Mouse (Mus musculus): Measurements from ENCODE around the gene Ddah2. TPM values are rescaled to one million over a fixed set of nuclear protein-coding genes. Genes with fewer than 3 reads are reported as not detected.

Gene Ddah2
- polyA plus RNA-seq, 1 experiment from 2014 or later = 290 TPM

DNA sequence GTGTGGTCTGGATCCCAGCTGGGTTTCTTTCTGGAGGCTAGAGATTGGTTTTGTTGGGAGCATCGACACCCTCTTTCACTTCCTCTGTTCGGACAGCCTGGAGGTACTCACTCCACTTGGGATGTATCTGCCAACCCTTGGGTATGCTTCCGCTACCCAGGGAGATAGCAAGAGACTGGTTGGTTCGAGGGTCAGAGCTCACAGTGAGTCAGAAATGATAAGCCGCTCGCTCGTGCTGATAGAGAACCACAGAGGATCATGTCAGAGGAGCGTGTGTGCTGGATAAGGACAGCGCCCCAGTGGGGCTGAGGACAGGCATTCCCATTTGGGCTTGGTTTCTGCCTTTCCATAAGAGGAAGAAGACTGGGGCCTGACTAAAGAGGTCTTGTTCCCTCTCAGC, 20.9 kb downstream of the Ddah2 start:
- peak; percentile 86 for DNase-seq (ENCODE audit: low spot score)
- Histone ChIP-seq H3K27ac (peak overlapping the region; percentile 6; the same call in 1 of the 2 replicates), H3K4me3 (peak overlapping the region; percentile 37; the same call in 1 of the 2 replicates), H3K36me3 (no peaks in the 10 kb centered on the region), H3K4me1 (peaks cover 43% of the 10 kb centered on the region), H3K9me3 (no peaks in the 10 kb centered on the region), H3K27me3 (ENCODE audit: insufficient read depth, poor library complexity, severe bottlenecking) (peaks cover 11% of the 10 kb centered on the region)
- 11% methylated on average over 9 of the region's 9 CpGs for WGBS

DNA sequence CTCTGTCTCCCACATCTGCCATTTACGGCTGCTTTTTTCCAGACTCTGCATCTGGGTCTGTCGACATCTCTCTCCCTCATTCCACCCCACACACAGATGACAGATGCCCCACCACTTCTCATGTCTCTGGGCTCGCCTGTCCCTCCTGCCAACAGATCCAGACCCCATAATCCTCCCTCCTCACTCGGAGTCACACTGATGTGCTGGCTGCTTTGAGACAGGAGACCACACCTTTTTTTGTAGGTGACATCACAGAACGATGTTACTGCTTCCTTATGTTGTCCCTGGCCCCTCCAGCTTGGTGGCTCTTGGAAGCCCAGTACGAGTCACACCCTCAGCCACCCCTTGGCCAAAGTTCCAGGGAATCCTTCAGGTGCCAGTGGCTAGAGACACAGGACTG, 21.4 kb downstream of the Ddah2 start:
- 40% methylated on average over 6 of the region's 6 CpGs for WGBS
- Histone ChIP-seq H3K27ac (peak overlapping the region; percentile 6; the same call in 1 of the 2 replicates), H3K36me3 (no peaks in the 10 kb centered on the region), H3K27me3 (ENCODE audit: insufficient read depth, poor library complexity, severe bottlenecking) (peaks cover 11% of the 10 kb centered on the region), H3K9me3 (no peaks in the 10 kb centered on the region), H3K4me3 (peak overlapping the region; percentile 37; the same call in 1 of the 2 replicates), H3K4me1 (peaks cover 43% of the 10 kb centered on the region)
- no peak for DNase-seq (ENCODE audit: low spot score)

DNA sequence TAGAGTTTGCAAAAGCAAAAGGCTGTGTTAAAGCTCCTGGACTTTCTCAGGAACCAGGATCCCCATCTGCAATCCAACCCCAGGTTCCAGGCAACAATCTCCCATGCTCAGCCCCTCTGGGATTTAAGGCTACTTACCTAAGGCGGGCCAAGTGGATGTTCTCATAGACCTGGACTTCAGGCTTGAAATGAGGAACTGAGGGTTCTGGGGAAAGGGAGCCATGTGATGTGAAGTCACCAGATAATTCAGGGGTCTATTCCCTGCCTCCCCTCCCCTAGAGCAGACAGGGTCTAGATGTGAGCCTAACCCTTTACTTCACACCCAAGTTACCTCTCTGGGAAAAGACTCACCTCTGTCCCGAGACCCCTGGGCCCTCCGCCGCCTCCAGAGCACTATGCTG, 21.9 kb downstream of the Ddah2 start:
- DNase-seq (ENCODE audit: low spot score) = no peak
- Histone ChIP-seq H3K4me3 (no peak overlapping the region), H3K27ac (no peak overlapping the region), H3K27me3 (ENCODE audit: insufficient read depth, poor library complexity, severe bottlenecking) (peaks cover 11% of the 10 kb centered on the region), H3K9me3 (no peaks in the 10 kb centered on the region), H3K4me1 (peaks cover 43% of the 10 kb centered on the region), H3K36me3 (no peaks in the 10 kb centered on the region)
- WGBS = 78% methylated on average over 4 of the region's 4 CpGs

DNA sequence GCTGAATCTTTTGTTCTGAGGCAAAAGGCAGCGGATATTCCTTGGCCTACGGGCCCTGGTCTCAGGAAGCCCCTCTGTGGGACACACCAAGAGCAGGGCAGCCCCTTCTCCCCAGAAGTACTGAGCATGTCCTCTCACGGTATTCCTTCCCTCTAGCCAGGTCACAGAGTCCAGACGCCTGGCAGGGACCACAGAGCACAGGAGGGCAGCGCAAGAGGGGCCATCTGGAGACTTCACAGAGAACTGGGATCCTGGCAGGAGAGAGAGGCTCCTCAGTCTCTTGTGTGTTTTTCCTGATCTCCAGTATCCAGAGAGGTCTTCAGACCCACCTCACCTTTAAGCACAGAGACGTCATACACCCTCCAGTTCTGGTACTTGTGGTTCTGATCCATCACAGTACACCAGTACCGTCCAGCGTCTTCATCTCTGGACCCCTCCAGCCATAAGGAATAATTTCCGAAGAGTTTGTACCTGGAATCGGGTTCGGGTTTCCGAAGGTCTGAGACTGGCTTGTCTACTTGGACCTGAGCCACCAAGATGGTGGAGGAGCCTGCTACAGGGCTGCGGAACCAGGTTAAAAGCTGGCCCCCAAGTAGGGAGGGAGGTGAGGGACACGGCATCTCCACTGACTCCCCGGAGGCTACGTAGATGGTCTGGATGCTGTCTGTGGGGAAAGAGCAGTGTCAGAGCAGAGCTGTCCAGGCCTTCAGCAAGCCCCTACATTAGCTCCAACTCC, 24.2 kb downstream of the Ddah2 start:
- Histone ChIP-seq H3K4me3 (no peak overlapping the region), H3K27ac (no peak overlapping the region), H3K27me3 (ENCODE audit: insufficient read depth, poor library complexity, severe bottlenecking) (peaks cover 4% of the 10 kb centered on the region), H3K4me1 (peaks cover 22% of the 10 kb centered on the region), H3K9me3 (no peaks in the 10 kb centered on the region), H3K36me3 (no peaks in the 10 kb centered on the region)
- WGBS = 81% methylated on average over 16 of the region's 16 CpGs
- DNase-seq (ENCODE audit: low spot score) = no peak

DNA sequence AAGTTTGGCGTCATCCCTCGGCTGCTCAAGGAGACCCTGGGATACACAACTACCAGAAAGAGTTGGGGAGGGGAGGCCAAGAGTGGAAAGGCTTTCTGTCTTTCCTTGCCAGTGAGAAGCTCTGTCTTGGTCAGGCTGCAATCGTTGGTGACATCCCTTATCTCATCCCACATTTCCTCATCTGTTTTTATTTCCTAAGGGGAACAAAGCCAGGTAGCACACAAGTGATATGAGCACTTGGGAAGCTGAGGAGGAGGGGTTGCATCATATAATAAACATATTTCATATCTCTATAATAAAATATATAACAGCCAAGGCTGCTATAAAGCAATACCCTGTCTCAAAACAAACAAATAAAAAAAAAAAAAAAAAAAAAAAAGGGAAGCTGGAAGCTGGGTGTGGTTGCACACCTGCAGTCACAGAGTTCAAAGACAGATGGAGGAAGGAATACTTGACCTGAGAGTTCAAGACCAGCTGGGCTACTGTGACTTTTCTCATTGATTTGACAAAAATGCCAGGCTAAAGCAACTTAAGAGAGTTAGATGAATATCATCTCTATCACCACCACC, 25.2 kb downstream of the Ddah2 start:
- Histone ChIP-seq H3K27me3 (ENCODE audit: insufficient read depth, poor library complexity, severe bottlenecking) (peaks cover 4% of the 10 kb centered on the region), H3K36me3 (no peaks in the 10 kb centered on the region), H3K4me1 (peaks cover 19% of the 10 kb centered on the region), H3K4me3 (no peak overlapping the region), H3K9me3 (no peaks in the 10 kb centered on the region), H3K27ac (no peak overlapping the region)
- no peak for DNase-seq (ENCODE audit: low spot score)
- 64% methylated on average over 3 of the region's 3 CpGs for WGBS

DNA sequence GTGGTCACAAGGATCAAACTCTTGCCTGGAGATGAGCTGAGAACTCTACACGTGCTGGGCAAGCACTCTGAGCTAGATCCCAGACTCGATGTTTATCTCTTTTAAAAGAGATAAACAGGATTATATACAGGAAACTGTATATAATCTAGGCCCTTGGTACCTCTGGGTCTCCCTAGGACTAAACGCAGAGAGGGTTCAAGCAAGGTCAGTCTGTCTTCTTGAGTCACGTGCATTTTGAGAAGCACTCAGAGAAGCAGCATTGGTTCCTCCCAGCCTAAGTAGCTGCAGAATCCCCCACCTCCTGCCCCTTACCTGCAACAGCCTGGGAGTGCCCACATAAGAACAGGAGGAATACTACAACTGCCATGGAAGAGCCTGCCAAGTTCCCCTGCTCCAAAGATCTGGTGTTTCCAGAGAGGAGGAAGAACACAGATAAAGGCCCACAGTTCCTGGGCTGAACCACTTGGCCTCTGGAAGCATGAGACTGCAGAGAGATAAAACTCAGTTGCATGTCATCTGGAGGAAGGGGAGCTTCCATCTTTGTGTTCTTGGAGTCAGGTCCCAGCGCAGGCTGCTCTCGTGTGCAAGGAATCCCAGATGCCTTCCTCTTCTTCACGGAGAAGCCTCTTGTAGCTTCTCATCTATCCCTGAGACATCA, 26.5 kb downstream of the Ddah2 start, which contains the start of gene Ly6g6f:
Gene Ly6g6f, minus strand, starts transcription at position 403 of the 658 bp plus-strand sequence.
- WGBS = 61% methylated on average over 7 of the region's 7 CpGs
- H3K36me3 ChIP-seq = no peaks in the 10 kb centered on the region
- DNase-seq (ENCODE audit: low spot score) = no peak
- peaks cover 4% of the 10 kb centered on the region for H3K27me3 ChIP-seq (ENCODE audit: insufficient read depth, poor library complexity, severe bottlenecking)
- peaks cover 17% of the 10 kb centered on the region for H3K4me1 ChIP-seq
- no peak within 1 kb of the TSS for H3K4me3 ChIP-seq
- no peaks in the 10 kb centered on the region for H3K9me3 ChIP-seq
- no peak within 1 kb of the TSS for H3K27ac ChIP-seq

DNA sequence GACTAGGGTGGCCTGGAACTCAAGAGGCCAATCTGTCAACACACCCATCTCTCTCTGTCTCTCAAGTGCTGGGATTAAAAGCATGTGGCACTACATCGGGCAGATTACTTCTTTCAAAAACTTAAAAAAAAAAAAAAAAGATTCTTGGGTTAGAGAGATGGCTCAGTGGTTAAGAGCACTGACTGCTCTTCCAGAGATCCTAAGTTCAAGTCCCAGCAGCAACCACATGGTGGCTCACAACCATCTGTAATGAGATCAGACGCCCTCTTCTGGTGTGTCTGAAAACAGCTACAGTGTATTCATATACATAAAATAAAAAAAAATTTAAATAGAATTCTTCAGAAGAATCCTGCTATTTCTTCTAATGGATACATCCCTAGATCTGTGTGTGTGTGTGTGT, 29.3 kb downstream of the Ddah2 start:
- no peak for DNase-seq (ENCODE audit: low spot score)
- peaks cover 17% of the 10 kb centered on the region for H3K4me1 ChIP-seq
- peaks cover 23% of the 10 kb centered on the region for H3K36me3 ChIP-seq
- no peak overlapping the region for H3K4me3 ChIP-seq
- no peaks in the 10 kb centered on the region for H3K9me3 ChIP-seq
- no peaks in the 10 kb centered on the region for H3K27me3 ChIP-seq (ENCODE audit: insufficient read depth, poor library complexity, severe bottlenecking)
- H3K27ac ChIP-seq = no peak overlapping the region
- 45% methylated on average over 2 of the region's 2 CpGs for WGBS

DNA sequence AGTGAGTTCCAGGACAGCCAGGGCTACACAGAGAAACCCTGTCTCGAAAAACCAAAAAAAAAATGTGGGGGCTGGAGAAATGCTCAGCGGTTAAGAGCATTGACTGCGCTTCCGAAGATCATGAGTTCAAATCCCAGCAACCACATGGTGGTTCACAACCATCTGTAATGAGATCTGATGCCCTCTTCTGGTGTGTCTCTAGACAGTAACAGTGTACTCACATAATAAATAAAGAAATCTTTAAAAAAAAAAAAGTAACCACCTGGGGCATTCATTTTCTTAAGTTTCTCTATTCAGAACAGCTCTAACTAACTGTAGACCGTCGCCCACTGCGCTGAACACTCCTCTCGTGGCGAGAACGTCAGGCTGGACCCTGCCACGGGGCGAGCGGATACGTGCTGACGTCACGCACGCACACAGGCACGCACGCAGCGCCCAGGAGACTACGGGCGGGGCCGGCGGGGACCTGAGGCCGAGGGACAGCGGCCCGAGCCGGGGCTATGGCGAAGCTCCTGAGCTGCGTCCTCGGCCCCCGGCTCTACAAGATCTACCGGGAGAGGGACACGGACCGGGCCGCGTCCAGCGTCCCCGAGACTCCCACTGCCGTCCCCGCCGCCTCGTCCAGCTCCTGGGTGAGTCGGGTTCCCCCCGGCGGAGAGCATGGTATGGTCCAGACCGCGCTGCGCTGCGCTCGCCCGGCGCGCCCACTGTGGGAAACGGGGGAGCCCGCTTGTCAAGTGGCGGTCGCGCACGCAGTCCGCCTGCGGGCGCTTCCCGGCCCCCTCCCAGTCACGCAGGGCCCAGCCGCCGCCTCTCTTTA, 30.2 kb downstream of the Ddah2 start, which contains the start of gene Abhd16a:
Gene Abhd16a, plus strand, starts transcription at position 439 of the 820 bp plus-strand sequence.
- WGBS = 3% methylated on average over 67 of the region's 67 CpGs
- DNase-seq (ENCODE audit: low spot score) = peak; percentile 96
- peaks cover 17% of the 10 kb centered on the region for H3K4me1 ChIP-seq
- H3K9me3 ChIP-seq = no peaks in the 10 kb centered on the region
- H3K27ac ChIP-seq = peak within 1 kb of the TSS; percentile 99
- H3K36me3 ChIP-seq = peaks cover 31% of the 10 kb centered on the region
- H3K27me3 ChIP-seq (ENCODE audit: insufficient read depth, poor library complexity, severe bottlenecking) = no peaks in the 10 kb centered on the region
- H3K4me3 ChIP-seq = peak within 1 kb of the TSS; percentile 82

DNA sequence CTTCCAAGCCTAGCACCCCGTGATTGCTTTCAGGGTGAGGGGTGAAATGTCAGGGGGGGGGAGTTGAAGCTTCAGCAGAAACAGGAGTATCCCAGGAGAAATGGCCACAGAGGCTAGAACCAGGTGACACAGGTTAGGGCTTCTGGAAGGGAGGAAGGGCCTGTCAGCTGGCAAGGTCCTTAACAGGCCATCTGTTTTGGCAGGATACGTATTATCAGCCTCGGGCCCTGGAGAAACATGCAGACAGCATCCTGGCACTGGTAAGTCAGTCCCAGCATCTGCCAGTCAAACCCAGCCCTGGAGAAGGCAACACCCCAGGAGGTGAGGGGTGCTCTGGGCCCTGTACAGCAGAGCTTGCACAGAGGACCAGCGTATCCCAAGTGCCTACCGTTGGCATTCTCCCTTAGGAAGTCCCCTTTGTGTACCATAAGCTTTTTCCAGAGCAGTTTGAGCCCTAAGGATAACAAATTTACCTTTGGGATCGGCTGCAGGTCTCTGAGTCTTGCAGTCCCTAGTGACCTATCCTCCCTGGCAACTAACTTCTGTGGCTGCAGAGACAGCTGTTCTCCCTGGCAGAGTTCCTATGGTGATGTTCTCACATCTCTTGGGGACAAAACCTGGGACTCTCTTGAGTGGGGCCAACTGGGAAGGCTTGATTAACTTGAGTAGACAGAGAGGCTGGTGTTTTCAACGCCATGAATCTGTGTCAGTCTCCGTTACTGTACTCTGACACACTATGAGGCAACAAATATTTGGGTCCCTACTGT, 31.5 kb downstream of the Ddah2 start:
- H3K4me1 ChIP-seq = peaks cover 17% of the 10 kb centered on the region
- peak overlapping the region; percentile 99; the same call in 1 of the 2 replicates for H3K27ac ChIP-seq
- WGBS = 65% methylated on average over 8 of the region's 8 CpGs
- DNase-seq (ENCODE audit: low spot score) = no peak
- H3K9me3 ChIP-seq = no peaks in the 10 kb centered on the region
- H3K27me3 ChIP-seq (ENCODE audit: insufficient read depth, poor library complexity, severe bottlenecking) = no peaks in the 10 kb centered on the region
- peak overlapping the region; percentile 82 for H3K4me3 ChIP-seq
- H3K36me3 ChIP-seq = peaks cover 43% of the 10 kb centered on the region

DNA sequence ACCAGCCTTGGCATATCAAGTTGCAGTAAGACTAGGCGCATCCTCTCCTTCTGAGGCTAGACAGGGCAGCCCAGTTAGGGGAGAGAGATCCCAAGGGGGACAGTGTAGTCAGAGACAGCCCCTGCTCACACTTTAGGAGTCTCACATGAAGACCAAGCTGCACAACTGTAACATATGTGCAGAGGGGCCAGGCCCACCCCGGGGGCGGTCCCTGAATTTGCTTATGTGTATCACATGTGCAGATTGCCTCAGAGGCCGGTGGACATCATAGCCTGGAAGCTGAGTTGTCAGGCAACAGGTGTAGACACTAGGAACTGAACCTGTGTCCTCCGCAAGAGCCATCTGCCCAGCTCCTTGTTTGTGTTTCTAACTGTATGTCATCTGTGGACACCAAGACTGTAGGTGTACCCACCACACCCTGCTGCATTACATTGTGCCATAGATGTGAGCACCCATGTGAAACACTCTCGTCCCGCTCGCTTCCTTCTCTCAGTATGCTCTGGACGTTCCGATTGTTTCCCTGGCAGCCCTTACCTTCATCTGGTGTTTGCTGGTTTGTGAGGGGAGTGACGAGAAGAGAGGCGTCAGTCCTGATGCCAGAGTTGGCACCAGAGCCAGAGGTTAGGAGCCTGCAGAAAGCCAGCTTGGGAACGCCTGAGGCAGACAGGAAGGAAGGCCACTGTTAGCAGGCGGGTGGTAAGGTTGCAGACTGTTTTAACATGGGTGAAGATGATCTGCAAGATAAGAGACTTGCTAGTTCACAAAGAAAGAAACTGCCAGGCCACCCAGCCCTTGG, 33.8 kb downstream of the Ddah2 start:
- Histone ChIP-seq H3K4me1 (peaks cover 17% of the 10 kb centered on the region), H3K4me3 (no peak overlapping the region), H3K27ac (no peak overlapping the region), H3K9me3 (no peaks in the 10 kb centered on the region), H3K36me3 (peaks cover 65% of the 10 kb centered on the region), H3K27me3 (ENCODE audit: insufficient read depth, poor library complexity, severe bottlenecking) (no peaks in the 10 kb centered on the region)
- WGBS = 89% methylated on average over 14 of the region's 14 CpGs
- DNase-seq (ENCODE audit: low spot score) = no peak

DNA sequence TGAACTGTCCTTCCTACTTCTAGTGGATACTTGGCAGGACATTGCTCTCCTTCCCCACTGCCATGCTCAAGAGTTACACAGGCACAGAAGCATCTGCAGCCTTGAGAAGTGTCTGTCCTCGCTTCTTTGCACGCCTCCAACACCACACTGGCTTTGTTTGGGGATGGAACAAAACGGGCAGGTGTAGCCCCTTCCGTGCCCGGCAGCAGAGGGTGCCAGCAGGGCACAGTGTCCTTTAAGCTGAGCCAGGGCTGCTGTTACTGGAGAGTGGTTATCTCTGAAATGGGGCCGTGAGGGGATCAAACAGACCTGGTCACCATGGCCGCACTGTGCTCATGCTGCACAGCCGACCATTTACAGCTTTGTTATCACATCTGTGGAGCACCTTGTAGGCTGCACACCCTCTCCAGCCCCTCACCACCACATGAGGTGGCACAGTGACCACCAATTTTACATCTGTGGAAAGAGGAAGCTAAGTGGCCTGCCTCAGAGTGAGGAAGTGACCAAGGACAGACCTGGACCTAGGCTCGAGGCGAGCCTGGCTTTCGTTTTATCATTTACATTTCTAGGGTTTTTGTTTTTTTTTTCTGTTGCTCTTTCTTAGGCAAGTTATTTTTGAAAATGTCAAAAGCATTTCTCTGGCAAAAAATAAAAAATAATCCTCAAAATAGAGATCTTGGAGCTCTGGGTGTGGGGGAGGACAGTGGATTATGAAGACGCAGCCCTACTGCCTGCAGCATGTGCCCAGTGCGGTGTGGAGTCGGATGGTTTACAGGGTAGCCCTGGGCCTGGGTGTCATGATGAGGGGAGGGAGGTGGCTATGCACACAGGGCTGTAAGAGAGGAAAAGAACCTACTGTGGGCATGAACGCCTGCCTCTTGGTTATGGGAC, 35.9 kb downstream of the Ddah2 start:
- no peak for DNase-seq (ENCODE audit: low spot score)

More for the DNA sequence above, 35.9 kb downstream of the Ddah2 start:
- Histone ChIP-seq H3K4me3 (no peak overlapping the region), H3K9me3 (no peaks in the 10 kb centered on the region), H3K27me3 (ENCODE audit: insufficient read depth, poor library complexity, severe bottlenecking) (no peaks in the 10 kb centered on the region), H3K36me3 (peaks cover 82% of the 10 kb centered on the region), H3K27ac (0 out of 2 replicates have a peak overlapping the region, but pooled peaks have one; percentile 6), H3K4me1 (peaks cover 12% of the 10 kb centered on the region)
- WGBS = 81% methylated on average over 15 of the region's 15 CpGs

All from heart, embryonic 10.5 days (tissue).